Mouse (Mus musculus) mouse embryonic stem cell (cell line): ENCODE data around the gene Gm3435.
"Not testable (repeated sequence)": the region's sequence is repeated elsewhere in the genome, so short reads cannot be mapped to it uniquely, and the experiment has no call there.

Experiments used
- in situ Hi-C, 2 experiments: fragments of 300-500 bp; cut with MboI; formaldehyde crosslinking; loops; 1 replicate in 1 of 2; 3 replicates in 1 of 2; pipeline ENCODE4 v1.14.3; 2019 to 2020; ENCODE audit warnings: low sequenced_read_pairs in 2 of 2, low pct_unique_long_range_greater_than_20kb in 1 of 2, mixed read lengths in 1 of 2; ENCODE audit not compliant: unreplicated experiment in 1 of 2

Gene Gm3435

GRCm38 (mm10) chr17:15024502-15025193 lies 14.7 kb downstream of the Gm3435 start:
- in situ Hi-C loops, result not testable (repeated sequence)

- in situ Hi-C loops, result not testable (repeated sequence)
Observed at GRCm38 (mm10) chr17:15025513-15025912, 15.5 kb downstream of the Gm3435 start.

DNA sequence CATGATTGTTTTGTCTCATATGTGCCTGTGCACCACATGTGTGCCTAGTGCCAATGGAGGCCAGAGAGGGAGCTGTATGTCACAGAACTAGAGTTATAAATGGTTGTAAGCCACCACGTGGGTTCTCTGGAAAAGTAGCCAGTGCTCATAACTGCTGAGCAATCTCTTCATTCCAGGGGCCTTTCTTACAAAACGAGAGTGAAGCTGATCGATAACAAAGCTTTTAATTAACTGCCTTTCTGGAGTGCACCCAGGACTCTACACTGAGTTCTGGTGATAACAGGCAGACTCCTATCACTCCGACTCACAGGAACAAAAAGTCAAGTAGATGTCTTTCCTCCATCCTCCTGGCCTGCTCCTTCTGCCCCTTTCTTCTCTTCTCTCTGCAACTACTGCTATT lies 21.4 kb downstream of the Gm3435 start:
- in situ Hi-C loops, result not testable (repeated sequence)

GRCm38 (mm10) chr17:15040455-15040854 lies 30.5 kb downstream of the Gm3435 start:
- in situ Hi-C loops, result not testable (repeated sequence)

GRCm38 (mm10) chr17:15041175-15041729 lies 31.3 kb downstream of the Gm3435 start, which contains the start of the genes Ermard, Tcte3 and Gm3448:
Gene Ermard (plus strand): TSS chr17:15041208.
Gene Tcte3 (minus strand): TSS chr17:15041488.
Gene Gm3448 (minus strand): TSS chr17:15041537.
- in situ Hi-C loops, result not testable (repeated sequence)

DNA sequence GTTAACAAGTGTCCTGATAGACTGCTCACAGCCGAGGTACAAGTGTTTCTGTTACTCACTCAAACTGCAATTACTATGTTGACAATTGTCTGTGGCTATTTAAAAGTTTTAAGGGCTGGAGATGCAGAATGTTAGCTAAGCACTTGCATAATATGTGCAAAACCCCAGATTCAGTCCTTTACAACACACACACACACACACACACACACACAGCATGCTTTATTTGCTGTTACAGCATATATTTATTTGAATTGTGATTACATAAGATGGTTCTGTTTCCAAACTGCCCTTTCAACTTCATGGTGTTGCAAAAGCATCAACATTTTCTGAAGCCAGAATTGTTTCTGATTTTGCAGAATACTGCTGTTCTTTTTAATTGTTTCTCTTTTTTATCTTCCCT lies 40.4 kb downstream of the Gm3435 start:
- in situ Hi-C loops, result loop anchor here (25.0 kb wide), 2 partner anchors 337 to 412 kb away; partner anchors contain the start of genes Dll1 (in 1 of the 2) and Fam120b (in 1 of the 2)

DNA sequence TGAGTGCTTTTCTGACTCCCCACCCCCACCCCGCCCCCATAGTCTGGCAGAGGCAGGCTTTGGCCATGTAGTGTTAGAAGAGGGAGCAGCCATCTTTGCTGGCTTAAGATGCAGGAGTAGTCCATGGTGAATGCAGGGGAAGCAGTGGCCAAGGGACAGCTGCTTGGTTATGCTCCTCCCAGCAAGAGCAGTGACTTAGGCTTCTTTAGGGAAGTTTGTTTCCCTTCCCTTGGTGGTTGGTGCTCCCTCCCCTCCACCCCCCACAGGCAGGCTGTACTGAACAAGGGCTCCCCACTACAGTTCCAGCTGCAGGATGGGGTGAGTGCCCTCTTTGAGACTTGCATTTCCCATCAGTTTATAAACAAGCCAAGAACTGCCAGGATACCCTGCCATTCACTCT lies 42.8 kb downstream of the Gm3435 start:
- in situ Hi-C loops, result loop anchor here (25.0 kb wide), 2 partner anchors 335 to 410 kb away; partner anchors contain the start of genes Dll1 (in 1 of the 2) and Fam120b (in 1 of the 2)

DNA sequence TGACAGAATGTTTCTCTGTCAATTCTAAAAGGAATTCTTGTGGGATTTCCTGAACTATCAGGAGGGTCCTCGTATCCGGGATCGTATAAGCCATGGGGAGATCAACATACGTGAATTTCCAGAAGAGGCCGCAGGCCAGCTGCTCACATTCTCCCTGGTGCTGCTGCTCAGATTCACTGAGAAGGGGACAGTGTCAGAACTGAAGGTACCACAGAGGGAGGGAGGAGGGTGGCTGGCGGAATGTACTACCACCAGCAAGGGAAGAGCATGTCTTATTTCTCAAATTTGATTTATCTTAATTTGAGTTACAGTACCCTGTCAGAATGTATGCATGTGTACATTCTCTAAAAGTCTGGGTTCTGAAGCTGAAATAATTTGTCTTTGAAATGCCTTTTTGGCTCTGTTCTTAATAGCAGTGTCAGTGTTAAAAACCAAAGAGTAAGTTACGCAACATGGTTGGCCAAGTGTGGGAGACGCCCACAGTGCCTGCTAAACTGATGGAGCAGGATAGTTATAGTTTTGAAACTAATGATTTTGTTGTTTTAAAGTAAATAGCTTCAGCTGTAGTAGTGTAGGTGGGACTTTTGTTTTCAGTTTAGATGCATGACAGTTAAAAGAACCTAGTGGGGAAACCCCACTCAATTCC lies 43.3 kb downstream of the Gm3435 start:
- in situ Hi-C loops, result loop anchor here (25.0 kb wide), 2 partner anchors 334 to 409 kb away; partner anchors contain the start of genes Dll1 (in 1 of the 2) and Fam120b (in 1 of the 2)

GRCm38 (mm10) chr17:15053829-15054200 lies 43.8 kb downstream of the Gm3435 start:
- in situ Hi-C loops, result loop anchor here (25.0 kb wide), 2 partner anchors 333 to 408 kb away; partner anchors contain the start of genes Dll1 (in 1 of the 2) and Fam120b (in 1 of the 2)

GRCm38 (mm10) chr17:15055925-15056324 lies 45.9 kb downstream of the Gm3435 start:
- in situ Hi-C loops, result loop anchor here (25.0 kb wide), 2 partner anchors 331 to 406 kb away; partner anchors contain the start of genes Dll1 (in 1 of the 2) and Fam120b (in 1 of the 2)

- in situ Hi-C loops, result loop anchor here (25.0 kb wide), 2 partner anchors 329 to 404 kb away; partner anchors contain the start of genes Dll1 (in 1 of the 2) and Fam120b (in 1 of the 2)
Observed at GRCm38 (mm10) chr17:15058161-15058591, 48.2 kb downstream of the Gm3435 start.

DNA sequence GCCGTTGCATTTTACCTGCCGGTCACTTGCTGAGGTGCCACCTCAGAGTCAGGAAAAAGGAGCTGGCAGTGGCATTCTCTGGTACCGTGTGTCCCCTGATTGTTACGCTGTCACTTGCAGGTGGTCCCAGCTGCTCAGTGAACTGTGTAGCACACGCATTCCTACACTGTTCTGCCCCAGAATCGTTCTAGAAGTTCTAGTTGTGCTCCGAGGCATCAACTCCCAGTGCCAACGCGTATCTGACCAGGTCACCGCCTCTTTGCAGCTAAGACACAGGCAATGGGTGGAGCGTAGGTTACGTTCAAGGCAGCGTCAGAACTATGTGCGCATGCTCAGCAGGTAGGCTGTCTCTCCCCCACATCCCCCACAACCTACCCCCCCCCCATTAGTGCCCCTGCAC lies 49.7 kb downstream of the Gm3435 start:
- in situ Hi-C loops, result loop anchor here (25.0 kb wide), 2 partner anchors 328 to 403 kb away; partner anchors contain the start of genes Dll1 (in 1 of the 2) and Fam120b (in 1 of the 2)

DNA sequence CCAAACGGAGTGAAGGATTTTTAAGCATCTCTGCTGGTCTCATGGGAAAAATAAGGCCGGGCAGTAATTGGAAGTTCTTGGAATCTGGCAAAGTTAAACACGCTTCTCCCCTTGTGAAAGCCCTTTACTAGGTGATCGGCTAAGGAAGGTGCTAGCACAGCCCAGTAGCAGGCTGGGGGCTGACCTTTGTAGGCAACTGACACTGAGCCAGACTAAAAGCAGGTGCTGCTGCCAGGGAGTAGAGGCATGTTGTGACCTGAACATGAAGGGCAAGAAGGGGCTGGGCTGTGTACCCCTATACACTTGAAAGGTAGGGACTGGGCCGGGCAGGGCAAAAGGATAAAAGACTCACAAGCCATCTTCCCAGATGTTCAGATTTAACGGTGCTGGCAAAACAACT lies 50.4 kb downstream of the Gm3435 start:
- in situ Hi-C loops, result loop anchor here (25.0 kb wide), 2 partner anchors 327 to 402 kb away; partner anchors contain the start of genes Dll1 (in 1 of the 2) and Fam120b (in 1 of the 2)

DNA sequence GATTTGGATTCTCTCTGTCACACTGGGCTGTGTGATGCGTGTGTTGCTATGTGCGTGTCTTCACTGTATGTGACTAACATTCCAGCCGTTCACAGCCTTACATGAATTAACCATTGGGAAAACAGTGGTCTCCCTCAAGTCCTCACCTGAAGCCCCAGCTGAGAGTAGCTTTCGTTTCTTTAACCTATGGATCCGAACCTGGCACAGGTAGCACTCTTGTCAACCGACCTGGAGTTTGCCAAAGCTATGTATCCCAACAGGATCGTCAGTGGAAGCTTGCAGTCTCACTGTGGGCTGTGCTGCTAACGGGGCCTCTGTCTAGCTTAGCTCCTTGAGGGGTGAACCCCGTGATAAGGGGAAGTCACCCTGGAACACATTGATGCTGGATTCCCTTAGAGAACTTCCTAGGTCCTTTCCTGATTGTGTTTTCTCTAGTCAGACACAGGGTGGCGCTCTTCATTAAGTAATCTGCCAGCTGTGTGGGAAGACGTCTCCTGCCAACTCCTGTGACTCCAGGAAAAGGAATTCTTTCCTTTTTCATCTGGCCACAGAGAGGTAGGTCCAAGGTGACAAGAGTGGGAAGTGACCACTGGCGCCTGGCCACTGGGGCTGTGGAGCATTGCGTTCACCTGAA lies 55.5 kb downstream of the Gm3435 start:
- in situ Hi-C loops, result loop anchor here (25.0 kb wide), 2 partner anchors 322 to 397 kb away; partner anchors contain the start of genes Dll1 (in 1 of the 2) and Fam120b (in 1 of the 2)

DNA sequence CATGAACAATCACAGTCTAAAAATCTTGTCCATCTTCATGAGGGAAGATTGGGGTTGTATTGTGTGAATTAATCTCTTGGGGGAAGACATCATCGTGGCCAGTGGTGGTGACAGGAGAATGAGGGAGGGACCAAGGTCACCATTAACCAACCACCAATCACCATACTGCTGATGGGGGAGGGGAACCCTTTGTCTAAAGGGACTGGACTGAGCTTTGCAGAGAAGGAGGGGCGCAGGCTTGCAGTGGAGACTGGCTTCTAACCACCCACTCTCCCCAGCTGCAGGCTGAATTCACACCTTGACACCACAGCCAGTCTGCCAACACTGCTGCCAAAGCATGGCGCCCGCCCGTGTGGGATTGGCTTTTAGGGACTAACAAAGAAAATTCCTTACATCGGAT lies 56.1 kb downstream of the Gm3435 start:
- in situ Hi-C loops, result loop anchor here (25.0 kb wide), 2 partner anchors 321 to 396 kb away; partner anchors contain the start of genes Dll1 (in 1 of the 2) and Fam120b (in 1 of the 2)

GRCm38 (mm10) chr17:15066911-15067310 lies 56.9 kb downstream of the Gm3435 start:
- in situ Hi-C loops, result loop anchor here (25.0 kb wide), 2 partner anchors 320 to 395 kb away; partner anchors contain the start of genes Dll1 (in 1 of the 2) and Fam120b (in 1 of the 2)

GRCm38 (mm10) chr17:15068040-15068792 lies 58.2 kb downstream of the Gm3435 start:
- in situ Hi-C loops, result loop anchor here (25.0 kb wide), 2 partner anchors 319 to 394 kb away; partner anchors contain the start of genes Dll1 (in 1 of the 2) and Fam120b (in 1 of the 2)
